Mouse (Mus musculus): ENCODE measurements around the gene Bglap2. TPM values are rescaled to one million over a fixed set of nuclear protein-coding genes. Genes with fewer than 3 reads are reported as not detected.

The Bglap2 gene
- polyA plus RNA-seq, 1 experiment from 2014 or later: 20.1 TPM

- Histone ChIP-seq H3K9me3 (ENCODE audit: control insufficient read depth, low read length) (no peaks in the 10 kb centered on the region), H3K4me1 (replicated peaks; ENCODE audit: control insufficient read depth, insufficient read depth) (peaks cover 3% of the 10 kb centered on the region; the same call in 1 of the 2 replicates), H3K4me2 (replicated peaks; ENCODE audit: low read depth) (no peak overlapping the region), H3K4me3 (ENCODE audit: low read depth, low read length) (no peak overlapping the region), H3K27me3 (ENCODE audit: control insufficient read depth, insufficient read depth, low read length) (no peaks in the 10 kb centered on the region), H3K9ac (ENCODE audit: low read length) (no peak overlapping the region), H3K36me3 (ENCODE audit: control insufficient read depth, insufficient read depth, low read length) (peaks cover 61% of the 10 kb centered on the region), H3K27ac (replicated peaks) (no peak overlapping the region)
- no peak for ATAC-seq (ENCODE audit: low FRiP score, low TSS enrichment)
- no peak for DNase-seq (ENCODE audit: low spot score)
- 71% methylated on average over 3 of the region's 3 CpGs for WGBS
- no peak for TF ChIP-seq EP300 (optimal IDR thresholded peaks at IDR 0.05)
- no peak for TF ChIP-seq CTCF (IDR thresholded peaks at IDR 0.05; ENCODE audit: low read depth)
Observed at GRCm38 (mm10) chr3:88359989-88360388, 18.5 kb downstream of the Bglap2 start.

DNA sequence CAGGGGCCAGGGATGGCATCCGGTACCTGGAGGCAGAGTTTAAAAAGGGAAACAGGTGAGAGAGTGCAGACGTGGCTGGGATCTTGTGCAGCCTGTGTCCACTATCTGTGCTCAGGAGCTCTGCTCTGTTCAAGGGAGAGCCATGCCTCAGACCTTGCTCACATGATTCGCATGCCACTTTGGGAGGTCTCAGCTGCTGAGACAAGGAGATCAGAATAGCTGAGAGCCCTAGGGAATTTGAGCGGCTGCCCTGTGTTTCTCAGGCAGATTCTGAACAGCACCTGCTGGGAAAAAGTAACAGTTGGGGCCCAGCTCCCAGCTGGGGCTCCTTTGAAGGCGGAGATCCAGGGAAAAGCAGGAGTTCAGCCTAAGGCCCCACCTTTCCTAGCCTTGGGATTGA is 18.9 kb downstream of the Bglap2 start:
- no peak for TF ChIP-seq CTCF (IDR thresholded peaks at IDR 0.05; ENCODE audit: low read depth)
- no peak for TF ChIP-seq EP300 (optimal IDR thresholded peaks at IDR 0.05)
- WGBS: 65% methylated on average over 5 of the region's 5 CpGs
- peaks cover 2% of the 10 kb centered on the region; the same call in 1 of the 2 replicates for H3K4me1 ChIP-seq (replicated peaks; ENCODE audit: control insufficient read depth, insufficient read depth)
- no peak overlapping the region for H3K9ac ChIP-seq (ENCODE audit: low read length)
- H3K27ac ChIP-seq (replicated peaks): no peak overlapping the region
- H3K36me3 ChIP-seq (ENCODE audit: control insufficient read depth, insufficient read depth, low read length): peaks cover 65% of the 10 kb centered on the region
- no peak overlapping the region for H3K4me3 ChIP-seq (ENCODE audit: low read depth, low read length)
- no peaks in the 10 kb centered on the region for H3K27me3 ChIP-seq (ENCODE audit: control insufficient read depth, insufficient read depth, low read length)
- H3K9me3 ChIP-seq (ENCODE audit: control insufficient read depth, low read length): no peaks in the 10 kb centered on the region
- ATAC-seq (ENCODE audit: low FRiP score, low TSS enrichment) (no peak), DNase-seq (ENCODE audit: low spot score) (no peak)
- H3K4me2 ChIP-seq (replicated peaks; ENCODE audit: low read depth): no peak overlapping the region

DNA sequence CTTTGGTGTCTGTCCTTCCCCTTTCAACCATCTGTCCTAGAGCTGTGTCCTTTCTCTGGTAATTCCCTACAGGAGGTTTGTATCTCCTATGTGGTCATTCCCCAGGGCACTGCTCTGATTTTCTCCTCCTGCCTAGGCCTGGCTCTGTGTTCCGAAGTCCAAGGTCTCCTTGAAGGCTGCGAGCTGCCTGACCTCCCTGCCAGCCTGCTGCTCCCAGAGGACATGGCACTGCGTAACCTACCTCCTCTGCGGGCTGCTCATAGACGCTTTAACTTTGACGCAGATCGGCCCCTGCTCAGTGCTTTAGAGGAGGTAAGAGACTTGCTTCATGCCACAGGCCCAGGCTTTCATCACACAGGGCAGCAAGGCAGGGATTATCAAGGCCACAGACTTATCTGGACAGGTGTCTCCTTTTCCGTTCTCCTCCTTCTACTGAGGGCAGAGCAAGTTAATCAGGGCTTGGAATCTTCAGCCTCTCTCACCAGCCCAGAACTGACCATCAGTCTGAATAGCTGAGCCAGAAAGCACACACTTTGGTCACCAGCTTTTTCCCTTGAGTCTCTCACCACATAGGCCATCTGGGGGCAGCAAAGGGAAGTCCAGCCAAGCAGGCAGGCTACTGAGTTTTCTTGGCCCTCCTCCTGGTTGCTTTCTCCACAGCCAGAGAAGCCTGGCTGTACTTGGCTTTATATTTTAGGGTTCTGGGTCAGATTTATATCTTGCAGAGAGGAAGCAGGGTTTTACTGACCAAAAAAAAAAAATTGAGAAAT is 23.9 kb downstream of the Bglap2 start:
- WGBS: 94% methylated on average over 8 of the region's 8 CpGs
- ATAC-seq (ENCODE audit: low FRiP score, low TSS enrichment) (no peak), DNase-seq (ENCODE audit: low spot score) (no peak)
- Histone ChIP-seq H3K4me3 (ENCODE audit: low read depth, low read length) (no peak overlapping the region), H3K27me3 (ENCODE audit: control insufficient read depth, insufficient read depth, low read length) (no peaks in the 10 kb centered on the region), H3K4me1 (replicated peaks; ENCODE audit: control insufficient read depth, insufficient read depth) (no peaks in the 10 kb centered on the region), H3K27ac (replicated peaks) (no peak overlapping the region), H3K4me2 (replicated peaks; ENCODE audit: low read depth) (no peak overlapping the region), H3K9me3 (ENCODE audit: control insufficient read depth, low read length) (no peaks in the 10 kb centered on the region), H3K36me3 (ENCODE audit: control insufficient read depth, insufficient read depth, low read length) (peaks cover 82% of the 10 kb centered on the region), H3K9ac (ENCODE audit: low read length) (no peak overlapping the region)
- TF ChIP-seq EP300 (optimal IDR thresholded peaks at IDR 0.05): no peak
- TF ChIP-seq CTCF (IDR thresholded peaks at IDR 0.05; ENCODE audit: low read depth): peak; percentile 49

DNA sequence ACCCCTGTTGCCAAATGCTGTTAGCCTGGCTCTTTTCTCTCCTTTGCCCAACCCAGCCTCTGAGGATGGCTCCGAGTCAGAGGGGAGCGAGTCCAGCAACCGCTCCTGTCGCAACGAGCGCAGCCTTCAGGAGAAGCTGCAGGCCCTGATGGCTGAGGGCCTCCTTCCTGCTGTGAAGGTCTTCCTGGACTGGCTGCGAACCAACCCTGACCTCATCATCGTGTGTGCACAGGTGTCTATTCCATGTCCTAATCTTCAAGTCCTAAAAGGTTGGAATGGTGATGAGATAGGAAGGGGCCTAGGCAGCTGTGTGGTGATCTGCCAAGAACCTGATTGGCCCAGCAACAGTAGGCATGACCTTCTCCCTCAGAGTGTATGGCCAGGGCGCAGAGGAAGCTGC is 25.6 kb downstream of the Bglap2 start:
- H3K4me3 ChIP-seq (ENCODE audit: low read depth, low read length): no peak overlapping the region
- no peak for ATAC-seq (ENCODE audit: low FRiP score, low TSS enrichment)
- H3K27ac ChIP-seq (replicated peaks): no peak overlapping the region
- no peak overlapping the region for H3K4me2 ChIP-seq (replicated peaks; ENCODE audit: low read depth)
- TF ChIP-seq CTCF (IDR thresholded peaks at IDR 0.05; ENCODE audit: low read depth) (no peak), EP300 (optimal IDR thresholded peaks at IDR 0.05) (no peak)
- H3K9ac ChIP-seq (ENCODE audit: low read length): no peak overlapping the region
- H3K4me1 ChIP-seq (replicated peaks; ENCODE audit: control insufficient read depth, insufficient read depth): no peaks in the 10 kb centered on the region
- WGBS: 82% methylated on average over 9 of the region's 9 CpGs
- H3K27me3 ChIP-seq (ENCODE audit: control insufficient read depth, insufficient read depth, low read length): no peaks in the 10 kb centered on the region
- peaks cover 76% of the 10 kb centered on the region for H3K36me3 ChIP-seq (ENCODE audit: control insufficient read depth, insufficient read depth, low read length)
- no peak for DNase-seq (ENCODE audit: low spot score)
- no peaks in the 10 kb centered on the region for H3K9me3 ChIP-seq (ENCODE audit: control insufficient read depth, low read length)

DNA sequence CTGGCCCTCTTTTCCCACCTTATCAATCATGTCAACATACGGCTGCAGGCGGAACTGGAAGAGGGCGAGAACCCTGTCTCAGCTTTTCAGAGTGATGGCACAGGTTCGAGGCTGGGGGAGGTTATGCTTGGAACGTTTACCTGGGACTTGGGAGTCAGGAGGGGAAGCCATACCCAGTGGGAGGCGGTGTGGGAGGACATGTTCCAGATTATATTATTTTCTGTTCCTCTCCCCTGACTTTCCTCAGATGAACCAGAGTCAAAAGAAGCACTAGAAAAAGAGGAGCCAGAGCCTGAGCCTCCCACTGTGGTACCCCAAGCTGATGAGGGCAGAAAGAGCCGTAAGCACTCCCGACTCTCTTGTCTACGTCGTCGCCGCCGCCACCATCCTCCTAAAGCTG is 27.8 kb downstream of the Bglap2 start:
- Histone ChIP-seq H3K27ac (replicated peaks) (no peak overlapping the region), H3K9me3 (ENCODE audit: control insufficient read depth, low read length) (no peaks in the 10 kb centered on the region), H3K4me2 (replicated peaks; ENCODE audit: low read depth) (no peak overlapping the region), H3K27me3 (ENCODE audit: control insufficient read depth, insufficient read depth, low read length) (no peaks in the 10 kb centered on the region), H3K36me3 (ENCODE audit: control insufficient read depth, insufficient read depth, low read length) (peaks cover 75% of the 10 kb centered on the region), H3K4me3 (ENCODE audit: low read depth, low read length) (no peak overlapping the region), H3K4me1 (replicated peaks; ENCODE audit: control insufficient read depth, insufficient read depth) (no peaks in the 10 kb centered on the region), H3K9ac (ENCODE audit: low read length) (no peak overlapping the region)
- no peak for ATAC-seq (ENCODE audit: low FRiP score, low TSS enrichment)
- WGBS: 82% methylated on average over 13 of the region's 13 CpGs
- DNase-seq (ENCODE audit: low spot score): no peak
- TF ChIP-seq EP300 (optimal IDR thresholded peaks at IDR 0.05) (no peak), CTCF (IDR thresholded peaks at IDR 0.05; ENCODE audit: low read depth) (no peak)

- no peaks in the 10 kb centered on the region for H3K27me3 ChIP-seq (ENCODE audit: control insufficient read depth, insufficient read depth, low read length)
- ATAC-seq (ENCODE audit: low FRiP score, low TSS enrichment) (no peak), DNase-seq (ENCODE audit: low spot score) (no peak)
- H3K36me3 ChIP-seq (ENCODE audit: control insufficient read depth, insufficient read depth, low read length): peaks cover 18% of the 10 kb centered on the region
- no peak overlapping the region for H3K4me2 ChIP-seq (replicated peaks; ENCODE audit: low read depth)
- H3K9me3 ChIP-seq (ENCODE audit: control insufficient read depth, low read length): no peaks in the 10 kb centered on the region
- WGBS: 58% methylated on average over 3 of the region's 3 CpGs
- H3K9ac ChIP-seq (ENCODE audit: low read length): no peak overlapping the region
- H3K27ac ChIP-seq (replicated peaks): no peak overlapping the region
- H3K4me1 ChIP-seq (replicated peaks; ENCODE audit: control insufficient read depth, insufficient read depth): peaks cover 3% of the 10 kb centered on the region; the same call in 1 of the 2 replicates
- no peak for TF ChIP-seq EP300 (optimal IDR thresholded peaks at IDR 0.05)
- no peak for TF ChIP-seq CTCF (IDR thresholded peaks at IDR 0.05; ENCODE audit: low read depth)
- no peak overlapping the region for H3K4me3 ChIP-seq (ENCODE audit: low read depth, low read length)
Observed at GRCm38 (mm10) chr3:88339006-88339405, 39.5 kb downstream of the Bglap2 start.
